Mouse (Mus musculus) heart, adult 9 months (tissue): ENCODE data around the gene Pnp.
"Not testable (repeated sequence)": the region's sequence is repeated elsewhere in the genome, so short reads cannot be mapped to it uniquely, and the experiment has no call there.

Experiments used
- DNase-seq, 2 experiments: peaks; one replicate each; pipeline ENCODE4 v3.0.0; 2022; ENCODE audit warnings: low spot score in 2 of 2

Pnp gene

DNA sequence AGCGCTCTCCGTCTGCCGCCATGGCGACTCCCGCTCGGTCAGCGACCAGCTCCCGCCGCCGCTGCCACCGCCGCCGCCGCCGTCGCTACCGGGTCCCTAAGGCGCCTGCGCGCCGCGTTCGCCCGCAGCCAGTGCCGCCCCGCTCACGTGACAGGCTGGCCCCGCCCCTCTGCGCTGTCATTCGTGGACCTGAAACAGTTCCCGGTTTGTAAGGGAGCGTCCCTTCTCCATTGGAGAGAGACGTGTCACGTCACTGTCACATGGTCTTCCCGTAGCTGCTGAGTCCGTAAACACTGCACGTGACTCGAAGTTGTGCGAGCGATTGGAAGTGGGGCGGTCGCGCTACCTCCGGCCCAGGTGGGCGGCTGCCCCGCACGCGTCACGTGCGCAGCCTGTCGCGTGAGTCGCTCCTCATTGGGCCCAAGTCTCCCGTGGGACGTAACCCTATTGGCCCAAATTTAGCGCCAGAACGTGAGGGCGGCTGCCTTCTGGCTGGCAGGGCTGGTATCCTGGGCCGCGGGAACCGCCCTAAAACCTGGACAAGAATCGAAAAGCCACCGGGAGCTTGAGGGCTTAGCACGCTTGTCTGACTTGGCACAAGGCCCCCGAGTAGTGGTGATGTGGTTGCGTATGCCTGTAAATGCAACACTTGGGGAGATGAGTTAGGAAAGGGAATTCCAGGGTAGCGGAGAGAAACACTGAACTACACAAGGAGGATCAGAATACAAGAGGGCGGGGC, at the start of gene Pnp, which contains the start of gene Pip4p1:
Gene Pnp, plus strand, starts transcription at position 329 of the 739 bp plus-strand sequence.
Gene Pip4p1, minus strand, starts transcription at position 103 of the 739 bp plus-strand sequence.
- DNase-seq, result peak; percentile 100

DNA sequence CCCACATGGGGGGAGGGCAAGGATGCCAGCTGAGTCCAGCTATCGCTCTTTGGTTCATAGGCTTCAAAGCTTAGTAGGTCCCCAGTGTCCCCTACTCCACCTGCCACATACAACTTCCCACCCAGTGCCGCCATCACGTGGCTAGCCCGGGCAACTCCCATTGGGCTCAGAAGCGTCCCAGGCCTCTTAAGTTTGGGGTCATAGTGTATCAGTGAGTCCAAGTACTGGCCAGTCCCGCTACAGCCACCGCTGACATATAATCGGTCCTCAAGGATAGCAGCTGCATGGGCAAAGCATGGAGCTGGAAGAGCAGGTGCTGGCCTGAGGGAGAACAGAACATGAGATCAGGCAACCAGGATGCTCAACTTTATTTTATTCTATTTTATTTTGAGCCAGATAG, 39.3 kb upstream of the Pnp start:
- no peak for DNase-seq

DNA sequence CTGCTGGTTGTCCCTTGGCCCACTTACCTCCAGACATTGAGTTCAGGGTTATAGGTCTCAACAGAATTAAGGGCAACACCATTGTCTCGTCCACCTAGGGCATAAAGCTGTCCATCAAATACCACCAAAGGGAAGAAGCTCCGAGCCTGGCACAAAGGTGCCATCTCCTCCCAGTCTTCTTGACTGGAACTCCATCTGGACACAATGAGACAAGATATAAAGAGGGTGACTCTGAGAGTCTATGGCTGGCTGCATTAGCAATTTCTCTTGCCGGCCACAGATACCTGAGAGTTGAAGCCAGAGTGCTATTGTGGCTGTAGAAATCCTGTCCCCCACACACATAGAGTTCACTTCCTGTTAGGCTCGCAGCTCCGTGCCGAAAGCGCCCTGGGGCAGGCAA, 38.8 kb upstream of the Pnp start:
- DNase-seq, result no peak

DNA sequence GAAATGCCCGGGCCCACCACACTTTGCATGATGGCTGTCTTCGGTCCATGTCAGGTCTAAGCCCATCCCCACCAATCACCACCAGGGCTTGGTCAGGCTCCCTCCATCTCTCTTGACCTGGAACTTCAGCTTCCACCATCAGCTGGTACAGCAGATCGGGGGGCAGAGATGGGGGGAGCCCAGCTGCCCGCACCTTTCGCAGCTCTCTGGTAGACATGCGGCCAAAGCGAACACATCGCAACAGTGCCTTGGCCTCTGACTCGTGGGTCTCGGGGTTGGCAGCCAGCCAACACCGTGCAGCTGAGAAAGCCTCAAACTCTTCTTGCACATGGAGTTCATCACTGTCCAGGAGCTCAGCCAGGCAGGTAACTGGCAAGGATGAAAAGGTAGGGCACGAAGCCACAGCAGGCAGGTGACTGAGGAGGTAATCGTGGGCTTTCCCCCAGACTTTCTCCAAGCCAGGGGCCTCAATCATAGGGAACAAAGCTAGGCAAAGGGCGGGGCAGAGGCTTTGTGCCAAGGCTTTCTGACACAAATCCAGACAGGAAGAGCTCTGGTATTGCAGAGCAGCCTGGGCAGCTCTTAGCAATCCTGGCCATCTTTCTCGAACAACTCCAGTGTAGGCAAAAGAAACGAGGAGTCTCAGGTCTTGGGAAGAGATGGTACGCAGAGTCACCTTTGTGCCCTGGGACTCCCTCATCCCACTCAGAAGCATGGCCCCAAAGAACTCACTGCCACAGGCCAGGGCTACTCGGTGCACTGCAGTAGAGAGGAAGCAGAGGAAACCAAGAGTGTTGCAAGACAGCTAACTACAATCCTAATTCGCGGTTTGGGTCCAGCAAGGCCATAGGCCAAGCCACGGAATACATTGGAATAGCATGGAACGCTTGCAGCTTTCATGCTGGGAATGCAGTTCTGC, 38.1 kb upstream of the Pnp start:
- no peak for DNase-seq

DNA sequence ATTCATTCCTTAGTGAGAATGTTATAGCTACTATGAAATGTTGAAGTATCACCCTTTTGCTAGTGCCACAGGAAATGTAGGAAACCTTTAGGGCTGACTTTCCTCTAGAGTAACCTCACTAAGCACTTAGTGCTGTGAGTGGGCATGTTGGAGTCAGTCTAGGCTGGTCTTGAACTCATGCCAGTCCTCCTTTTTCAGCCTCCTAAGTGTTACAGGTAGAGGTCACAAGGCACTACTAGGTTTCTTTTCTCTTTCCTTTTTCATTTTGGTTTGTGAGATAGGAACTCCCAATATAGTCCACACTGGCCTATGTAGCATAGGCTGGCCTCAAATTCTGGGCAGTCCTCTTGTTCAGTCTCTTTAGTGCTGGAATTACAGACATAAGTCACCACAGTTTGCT, 35.5 kb upstream of the Pnp start:
- no peak for DNase-seq

DNA sequence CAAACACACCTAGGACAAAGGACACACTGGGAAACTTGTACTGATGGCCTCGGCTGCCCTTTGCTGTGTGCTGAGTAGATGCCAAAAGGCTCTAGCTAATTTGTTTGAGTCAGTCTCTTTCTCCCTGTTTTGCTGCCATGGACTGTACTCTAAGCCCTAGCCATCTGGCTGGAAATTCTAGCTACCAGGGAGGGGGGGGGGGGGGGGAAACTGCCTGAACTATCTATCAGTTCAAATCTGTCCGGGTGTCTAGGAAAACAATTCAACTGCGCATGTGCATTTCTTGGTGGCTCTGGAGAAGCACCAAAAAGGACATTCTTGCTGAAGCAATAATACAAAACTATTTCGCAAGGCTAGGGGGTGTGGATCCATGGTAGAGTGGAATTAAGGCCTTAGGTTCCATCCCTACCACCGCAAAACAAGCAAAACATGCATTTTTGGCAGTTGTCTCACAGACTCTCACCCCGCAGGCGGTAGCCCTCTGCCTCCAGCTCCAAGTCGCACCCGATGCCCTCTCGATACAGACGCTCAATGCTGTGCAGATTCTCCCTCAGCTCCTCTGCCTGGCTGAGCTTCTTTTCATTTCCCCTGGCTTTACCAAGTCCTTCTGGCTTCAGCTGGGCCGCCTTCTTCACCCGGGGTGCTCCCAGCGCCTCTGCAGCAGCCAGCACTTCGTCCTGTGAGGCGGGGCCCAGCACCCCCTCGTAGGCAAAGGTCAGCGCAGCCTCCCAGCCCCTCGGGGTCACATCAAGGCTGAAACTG, 34.7 kb upstream of the Pnp start:
- peak; percentile 87 to 88 for DNase-seq

DNA sequence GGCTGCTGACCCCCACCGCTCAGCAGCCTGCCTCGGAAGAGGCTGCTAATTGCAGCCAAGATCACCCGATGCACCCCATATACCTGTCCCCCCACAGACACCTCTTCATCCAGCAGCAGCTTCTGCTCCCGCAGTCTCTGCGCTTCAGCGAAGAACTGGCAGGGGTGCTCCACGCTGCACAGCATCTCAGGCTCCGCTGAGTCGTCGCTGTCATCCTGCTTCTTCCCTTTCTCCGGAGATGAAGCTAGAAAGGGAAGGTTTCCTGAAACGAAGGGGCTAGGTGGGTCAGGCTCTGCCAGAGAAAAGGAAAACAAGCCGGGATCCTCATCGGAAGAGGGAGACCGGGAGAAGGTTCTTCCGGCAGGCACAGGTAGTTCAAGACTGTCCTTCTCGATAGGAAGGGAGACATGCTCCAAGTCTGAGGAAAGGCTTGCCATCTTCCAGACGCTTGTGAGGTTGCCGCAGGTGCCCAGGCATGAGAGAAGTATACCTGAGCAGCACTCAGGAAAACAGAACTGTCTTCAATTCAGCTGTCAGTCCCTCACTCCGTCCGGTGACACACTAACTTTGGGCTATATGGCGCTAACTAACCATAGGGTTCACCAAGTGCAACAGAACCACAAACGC, 34.0 kb upstream of the Pnp start:
- no peak for DNase-seq

DNA sequence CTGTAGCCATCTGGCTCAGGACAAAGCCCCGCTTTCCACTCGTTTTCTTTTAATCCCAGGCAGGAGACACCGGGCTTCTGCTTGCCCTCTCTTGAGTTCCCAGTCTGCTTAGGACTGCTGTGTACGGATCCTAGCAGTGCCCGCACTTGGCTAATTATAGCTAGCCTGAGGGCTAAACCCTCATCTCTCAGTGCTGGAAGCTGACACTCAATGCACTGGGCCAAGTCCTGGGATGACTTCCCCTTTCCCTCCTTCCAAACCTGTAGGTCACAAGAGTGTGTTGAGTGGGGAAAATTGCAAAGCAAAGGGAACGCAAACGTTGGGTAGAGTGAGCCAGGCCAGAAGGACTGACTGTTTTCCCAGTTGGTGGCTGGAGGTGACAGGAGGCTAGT, 33.5 kb upstream of the Pnp start, which contains the start of gene Klhl33:
Gene Klhl33, minus strand, starts transcription at position 134 of the 392 bp plus-strand sequence.
- peak; percentile 32 to 46 for DNase-seq

DNA sequence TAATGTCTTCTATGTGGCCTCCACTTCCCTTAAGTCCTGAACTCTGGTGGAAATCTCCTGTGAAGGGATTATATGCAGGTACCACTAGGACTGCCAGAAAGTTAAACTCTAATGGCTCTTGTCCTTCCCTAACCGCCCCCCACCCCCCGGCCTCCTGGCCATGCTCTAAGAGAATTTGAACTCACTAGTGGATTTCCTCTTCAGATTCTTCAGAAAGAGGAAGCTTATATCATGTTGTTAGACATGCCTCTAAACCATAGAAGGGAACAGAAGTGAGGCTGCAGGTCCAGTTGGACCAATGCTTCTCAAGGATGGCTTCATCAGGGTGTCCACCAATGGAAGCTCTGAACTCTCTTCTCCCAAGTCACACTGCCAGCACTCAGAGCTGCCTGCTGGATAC, 32.9 kb upstream of the Pnp start:
- DNase-seq, result not testable (repeated sequence)

DNA sequence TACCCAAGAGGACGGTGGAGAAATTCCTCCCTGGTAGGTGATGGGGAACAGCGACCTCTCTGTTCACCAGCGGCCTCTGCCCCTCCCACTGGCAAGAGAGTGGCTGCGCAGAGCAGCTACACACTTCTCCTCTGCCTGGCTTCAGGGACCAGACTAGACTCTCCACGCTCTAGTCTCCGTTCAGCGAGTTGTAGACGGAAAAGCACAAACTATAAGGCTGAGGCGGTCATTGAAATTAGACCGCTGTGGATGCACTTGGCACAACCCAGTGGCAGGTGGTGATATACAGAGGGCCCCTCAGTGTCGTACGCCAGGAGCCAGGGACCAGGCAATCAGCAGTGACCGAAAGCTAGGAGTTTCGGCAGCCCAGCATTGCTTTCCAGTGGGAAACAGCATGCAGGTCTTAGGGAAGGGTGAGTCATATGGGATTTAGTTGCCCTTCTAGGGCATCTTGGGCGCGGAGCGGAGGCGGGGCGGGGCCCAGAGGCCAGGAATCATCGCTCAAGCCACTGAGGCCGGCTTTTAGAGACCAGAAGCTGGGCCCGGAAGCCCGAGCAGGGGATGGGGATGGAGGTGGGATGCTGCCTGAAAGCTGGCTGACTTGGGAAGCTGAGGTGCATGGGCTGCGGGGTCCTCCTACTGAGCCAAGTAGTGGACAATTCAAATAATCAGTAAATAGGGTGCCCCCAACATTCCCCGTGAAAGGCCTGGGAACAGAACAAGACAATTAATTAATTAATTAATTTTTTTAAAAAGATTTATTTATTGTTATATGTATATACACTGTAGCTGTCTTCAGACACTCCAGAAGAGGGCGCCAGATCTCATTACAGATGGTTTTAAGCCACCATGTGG, 26.7 kb upstream of the Pnp start:
- no peak for DNase-seq

DNA sequence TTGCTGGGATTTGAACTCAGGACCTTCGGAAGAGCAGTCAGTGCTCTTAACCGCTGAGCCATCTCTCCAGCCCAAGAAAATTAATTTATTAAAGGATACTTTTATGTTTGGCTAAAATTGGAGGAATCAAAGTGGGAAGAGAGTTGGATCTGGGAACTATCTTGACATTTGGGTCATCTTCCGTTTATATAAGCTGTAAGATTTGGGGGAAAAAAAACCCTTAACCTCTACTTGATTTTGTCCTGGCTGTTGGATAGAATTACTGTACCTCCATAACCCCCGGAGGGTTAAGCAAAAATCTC, 26.1 kb upstream of the Pnp start:
- DNase-seq, result no peak

DNA sequence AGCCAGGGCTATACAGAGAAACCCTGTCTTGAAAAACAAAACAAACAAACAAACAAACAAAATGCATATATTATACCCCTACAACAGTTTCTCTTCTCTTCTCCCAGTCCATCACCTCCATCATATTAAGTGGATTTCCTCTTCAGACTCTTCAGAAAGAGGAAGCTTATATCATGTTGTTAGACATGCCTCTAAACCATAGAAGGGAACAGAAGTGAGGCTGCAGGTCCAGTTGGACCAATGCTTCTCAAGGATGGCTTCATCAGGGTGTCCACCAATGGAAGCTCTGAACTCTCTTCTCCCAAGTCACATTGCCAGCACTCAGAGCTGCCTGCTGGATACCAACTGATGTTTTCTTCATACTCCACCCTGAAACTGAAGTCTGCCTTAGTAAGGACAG, 25.6 kb upstream of the Pnp start:
- DNase-seq, result not testable (repeated sequence)

DNA sequence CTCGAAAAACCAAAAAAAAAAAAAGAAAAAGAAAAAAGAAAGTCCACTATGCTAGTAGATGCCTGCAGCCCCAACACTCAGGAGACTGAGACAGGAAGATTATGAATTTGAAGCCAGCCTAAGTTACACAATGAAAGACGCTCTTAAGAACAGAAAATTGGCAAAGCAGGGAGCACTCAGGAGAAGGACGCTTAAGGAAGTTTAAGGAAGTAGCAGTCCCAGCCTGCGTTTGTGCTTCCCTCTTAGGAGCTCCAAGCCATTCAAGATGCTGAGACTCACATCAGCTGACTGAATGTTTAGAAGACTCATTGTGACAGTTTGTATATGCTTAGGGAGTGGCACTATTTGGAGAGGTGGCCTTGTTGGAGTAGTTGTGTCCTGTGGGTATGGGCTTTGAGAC, 22.8 kb upstream of the Pnp start:
- no peak for DNase-seq

DNA sequence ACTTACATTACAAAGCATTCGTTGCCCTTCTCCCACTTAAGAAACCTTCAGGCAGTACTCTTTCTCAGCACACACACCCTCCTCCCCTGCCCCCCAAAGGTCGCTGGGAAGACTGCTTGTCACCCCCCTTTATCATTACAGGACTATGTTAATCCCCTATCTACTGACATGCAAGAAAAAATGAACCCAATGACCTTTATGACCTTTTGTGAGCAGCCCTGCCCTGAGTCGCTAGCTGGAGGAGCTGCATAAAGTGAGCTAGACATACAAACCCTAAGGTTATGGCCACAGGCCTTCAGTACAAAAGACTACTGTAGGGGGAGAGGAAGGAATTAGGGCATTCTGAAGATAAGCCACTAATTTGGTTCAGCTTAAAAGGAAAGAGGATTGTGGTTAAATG, 19.5 kb upstream of the Pnp start:
- no peak for DNase-seq

DNA sequence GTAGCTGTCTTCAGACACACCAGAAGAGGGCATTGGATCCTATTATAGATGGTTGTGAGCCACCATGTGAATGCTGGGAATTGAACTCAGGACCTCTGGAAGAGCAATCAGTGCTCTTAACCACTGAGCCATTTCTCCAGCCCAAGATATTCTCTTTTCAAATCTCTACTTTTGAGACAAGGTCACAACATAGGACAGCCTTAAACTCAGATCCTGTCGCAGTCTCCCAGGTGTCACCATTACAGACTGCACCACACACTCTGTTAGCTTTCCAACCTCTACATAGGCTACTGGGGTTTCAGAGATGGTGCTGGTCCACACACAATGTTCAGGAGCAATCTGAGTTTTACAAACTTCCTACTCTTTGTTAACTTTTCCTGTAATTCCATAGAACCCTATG, 7.4 kb upstream of the Pnp start:
- DNase-seq, result not testable (repeated sequence)

DNA sequence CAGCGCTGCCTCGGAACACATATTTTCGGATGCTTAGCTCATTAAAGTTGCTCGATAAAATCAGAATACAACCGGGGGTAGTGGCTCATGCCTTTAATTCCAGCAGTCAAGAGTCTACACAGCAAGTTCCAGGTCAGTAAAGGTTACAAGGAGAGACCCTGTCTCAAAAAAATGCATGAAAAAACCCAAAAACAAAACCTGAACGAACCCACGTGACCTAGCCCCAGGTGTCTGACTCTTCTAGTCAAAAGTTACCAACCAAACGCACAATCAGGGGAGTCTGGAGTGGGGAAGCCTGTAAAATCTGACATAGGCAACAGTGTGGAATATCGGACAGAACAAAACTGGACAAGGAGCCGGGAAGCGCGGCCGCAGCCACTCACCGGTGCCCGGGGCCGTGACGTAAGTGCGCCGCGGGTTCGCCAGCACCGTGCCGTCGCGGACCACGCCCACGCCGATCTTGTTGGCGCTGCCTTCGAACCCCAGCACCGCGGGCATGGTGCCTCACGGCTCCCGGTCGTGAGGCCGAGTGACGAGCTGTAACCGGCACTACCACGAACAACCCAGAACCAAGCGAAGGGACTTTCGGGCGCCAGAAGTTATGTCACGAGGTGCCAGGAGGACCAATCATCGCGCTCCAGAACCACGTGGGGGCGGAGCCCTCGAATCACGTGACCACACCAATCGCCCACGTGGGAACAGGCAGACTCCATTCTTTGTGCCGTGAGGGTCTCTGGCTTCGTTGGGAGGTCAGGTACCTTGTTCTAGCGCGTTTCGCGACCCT, 6.4 kb upstream of the Pnp start, which contains the start of the genes Osgep and Apex1:
Gene Osgep, minus strand, starts transcription at position 613 of the 784 bp plus-strand sequence.
Gene Apex1, plus strand, starts transcription at position 688 of the 784 bp plus-strand sequence.
- DNase-seq, result peak; percentile 96 to 97

DNA sequence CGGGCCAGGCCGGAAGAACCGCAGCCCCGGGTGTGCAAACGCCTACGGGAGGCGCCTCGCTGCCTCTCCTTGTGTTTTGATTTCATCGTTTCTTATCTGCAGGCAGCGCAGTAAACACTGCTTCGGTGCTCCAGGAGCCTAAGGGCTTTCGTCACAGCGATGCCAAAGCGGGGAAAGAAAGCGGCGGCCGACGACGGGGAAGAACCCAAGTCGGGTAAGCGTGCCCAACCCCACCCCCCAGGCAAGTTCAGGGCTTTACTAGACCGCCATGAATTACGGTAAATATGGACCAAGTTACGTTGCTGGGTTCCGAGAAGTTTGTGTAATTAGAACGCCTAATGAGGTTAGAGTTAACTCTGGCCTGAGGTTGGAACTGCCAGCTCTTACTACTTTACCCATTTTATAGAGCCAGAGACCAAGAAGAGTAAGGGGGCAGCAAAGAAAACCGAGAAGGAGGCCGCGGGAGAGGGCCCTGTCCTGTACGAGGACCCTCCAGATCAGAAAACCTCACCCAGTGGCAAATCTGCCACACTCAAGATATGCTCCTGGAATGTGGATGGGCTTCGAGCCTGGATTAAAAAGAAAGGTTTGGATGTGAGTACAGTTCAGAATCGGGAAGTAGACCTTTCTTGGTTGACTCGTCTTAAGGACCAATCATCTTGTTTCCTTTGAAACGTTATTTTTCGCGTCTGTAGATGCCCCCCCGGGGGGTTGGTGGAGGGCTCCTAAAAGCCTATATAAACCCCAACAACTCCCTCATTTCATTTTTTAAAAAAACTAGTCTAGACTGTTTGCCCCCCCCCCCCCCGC, 5.6 kb upstream of the Pnp start:
- DNase-seq, result no peak

DNA sequence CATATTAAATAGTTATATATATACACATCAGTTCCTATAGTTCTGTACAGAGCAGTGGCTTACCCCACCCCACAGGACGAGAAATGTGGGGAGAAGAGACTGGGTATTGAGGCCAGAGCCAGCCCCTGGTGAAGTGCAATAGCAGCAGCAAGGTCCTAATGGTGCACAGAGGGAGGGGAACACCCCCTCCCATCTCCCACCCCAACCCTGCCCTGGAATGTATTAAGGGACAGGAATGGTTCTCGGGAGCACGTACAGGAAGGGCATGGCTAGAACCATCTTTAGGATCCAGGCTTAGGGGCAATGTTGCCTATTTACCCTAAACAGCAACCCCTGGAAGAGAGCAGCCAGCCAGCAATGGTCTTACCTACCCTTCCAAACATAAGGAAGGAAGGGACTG, 3.5 kb upstream of the Pnp start:
- no peak for DNase-seq

DNA sequence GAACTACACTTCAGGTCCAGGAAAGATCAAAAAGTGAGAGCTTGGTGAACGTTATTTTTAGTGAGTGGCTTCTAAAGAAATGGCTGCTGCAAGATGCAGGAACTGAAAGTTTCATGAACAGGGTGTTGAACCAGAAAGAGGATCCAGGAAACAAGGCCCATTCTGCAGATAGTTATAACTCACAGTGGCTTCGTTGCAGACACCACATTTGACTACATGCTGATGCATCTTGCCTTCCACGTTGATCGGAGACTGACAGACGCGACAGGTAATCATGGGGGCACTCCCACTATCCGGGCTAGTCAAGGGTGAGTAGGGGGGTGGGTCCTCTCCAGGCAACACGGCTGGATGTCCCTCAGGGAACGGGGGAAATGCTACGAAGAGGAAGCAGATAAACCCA, 931 bp upstream of the Pnp start:
- peak in 1 of 2 experiments; percentile 35 for DNase-seq
